Mouse (Mus musculus): ENCODE measurements around the gene Hgd.
A peak's percentile ranks its signal among the peaks of the same experiment; 100 is the strongest.

The Hgd gene

DNA sequence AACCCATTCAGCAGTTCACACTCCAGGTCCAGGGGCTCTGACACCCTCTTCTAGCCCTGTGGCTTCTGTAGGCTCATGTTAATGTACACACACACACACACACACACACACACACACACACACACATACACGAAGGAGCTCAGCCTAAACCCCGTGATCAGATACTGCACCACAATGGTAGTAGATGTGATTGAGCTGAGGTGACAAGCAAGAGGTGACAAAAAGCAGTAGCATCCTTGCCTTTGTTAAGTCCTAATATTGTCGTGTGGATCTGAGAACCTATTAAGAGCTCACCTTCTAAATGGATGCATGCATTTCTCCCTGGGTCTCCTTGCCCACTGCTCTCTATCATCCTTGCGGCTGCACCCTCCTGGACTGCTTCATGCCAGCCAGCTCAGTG is 698 bp downstream of the Hgd start:
- DNase-seq (ENCODE audit: low read depth, low spot score), result no peak

DNA sequence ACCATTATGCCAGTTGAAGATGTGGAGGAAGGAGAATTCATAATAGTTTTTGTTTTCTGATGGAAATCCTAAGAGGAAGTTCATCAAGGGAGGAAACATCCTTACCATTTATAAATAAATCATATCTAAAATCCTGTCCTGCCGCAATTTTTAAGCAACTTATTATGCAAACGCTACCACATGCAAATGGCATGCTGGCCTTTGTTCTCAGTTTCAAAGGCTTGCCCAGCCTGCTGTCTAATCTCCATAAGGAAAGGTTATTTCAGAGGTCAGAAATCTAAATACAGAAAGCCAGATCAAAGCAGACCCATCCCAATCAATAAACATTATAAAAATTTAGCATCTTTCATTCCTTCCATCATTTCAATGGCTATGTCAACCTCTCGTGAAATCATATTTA is 1.9 kb downstream of the Hgd start:
- no peak for DNase-seq (ENCODE audit: low read depth, low spot score)

DNA sequence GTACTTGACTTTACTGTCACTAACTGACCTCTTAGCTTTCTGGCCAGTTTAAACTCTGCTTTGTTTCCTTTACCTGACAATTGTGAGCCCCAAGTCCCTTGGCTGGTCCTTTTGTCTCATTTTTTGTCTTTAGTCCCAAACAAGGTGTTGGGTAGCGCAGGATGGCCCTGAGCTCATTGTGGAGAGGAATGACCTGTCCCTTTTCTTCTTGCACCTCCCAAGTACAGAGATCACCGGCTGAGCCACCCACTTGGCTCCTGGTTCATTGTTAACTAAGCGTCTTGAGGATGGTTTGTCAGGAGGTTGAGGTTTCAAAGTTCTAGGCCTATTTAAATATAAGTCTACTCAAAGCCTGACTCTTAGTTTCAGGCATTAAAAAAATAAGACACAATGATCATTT is 3.4 kb downstream of the Hgd start:
- DNase-seq (ENCODE audit: low read depth, low spot score), result no peak

DNA sequence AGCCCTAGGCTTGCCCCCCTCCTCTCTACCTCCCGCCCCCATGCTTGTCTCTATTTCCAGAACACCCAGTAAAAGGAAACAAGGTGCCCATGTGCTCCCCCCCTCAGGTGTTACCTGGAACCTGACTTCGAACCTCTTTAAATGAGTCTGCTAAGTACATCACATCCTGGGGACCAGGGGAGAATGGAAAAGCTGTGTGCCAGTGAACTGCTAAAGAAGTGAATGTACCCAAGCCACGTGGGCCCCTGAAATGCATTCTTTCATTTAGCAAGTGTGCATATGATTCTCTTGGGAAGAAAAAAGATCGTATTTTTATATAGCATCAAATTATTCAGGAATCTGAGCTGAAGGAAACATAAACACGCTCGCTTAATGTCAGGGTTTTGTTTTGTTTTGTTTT is 3.8 kb downstream of the Hgd start:
- DNase-seq (ENCODE audit: low read depth, low spot score), result no peak

DNA sequence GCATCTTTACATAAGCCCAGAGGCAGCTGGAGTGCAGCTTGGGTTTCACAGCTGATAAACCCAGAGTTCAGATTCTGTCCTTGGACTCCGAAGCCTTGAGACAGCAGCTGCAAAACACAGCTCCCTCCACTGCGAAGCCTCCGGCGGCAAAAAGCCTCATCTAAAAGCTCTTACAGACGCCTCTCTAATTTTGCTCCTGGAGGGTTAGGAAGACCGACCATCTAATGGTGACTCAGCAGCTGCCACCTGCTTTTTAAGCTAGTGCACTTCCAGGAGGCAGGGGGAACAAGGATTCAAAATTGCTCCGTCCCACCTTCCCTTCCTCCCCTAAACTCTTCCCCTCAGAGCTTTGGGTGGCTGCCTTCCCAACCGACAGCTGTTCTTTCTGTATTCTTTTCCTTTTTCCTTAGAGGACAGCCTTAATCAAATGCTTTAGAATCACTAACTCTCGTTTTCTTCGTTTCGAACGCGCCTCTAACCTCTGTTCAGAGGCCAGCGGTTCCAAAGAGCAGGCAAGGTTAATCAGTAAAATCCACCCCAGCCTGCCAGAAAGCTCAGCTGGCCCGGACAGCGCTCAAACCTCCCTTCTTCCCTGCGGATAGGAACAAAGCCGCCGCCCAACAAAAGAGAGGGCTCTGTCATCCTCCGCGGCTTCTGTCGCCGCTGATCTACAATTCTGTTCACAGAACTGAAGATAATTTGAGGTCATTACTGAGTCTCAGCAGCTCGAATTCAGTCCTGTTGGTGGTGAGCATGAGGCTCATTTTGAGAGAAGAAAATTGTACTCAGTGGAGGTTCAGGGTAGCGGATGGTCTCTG is 4.5 kb downstream of the Hgd start:
- DNase-seq (ENCODE audit: low read depth, low spot score), result no peak

DNA sequence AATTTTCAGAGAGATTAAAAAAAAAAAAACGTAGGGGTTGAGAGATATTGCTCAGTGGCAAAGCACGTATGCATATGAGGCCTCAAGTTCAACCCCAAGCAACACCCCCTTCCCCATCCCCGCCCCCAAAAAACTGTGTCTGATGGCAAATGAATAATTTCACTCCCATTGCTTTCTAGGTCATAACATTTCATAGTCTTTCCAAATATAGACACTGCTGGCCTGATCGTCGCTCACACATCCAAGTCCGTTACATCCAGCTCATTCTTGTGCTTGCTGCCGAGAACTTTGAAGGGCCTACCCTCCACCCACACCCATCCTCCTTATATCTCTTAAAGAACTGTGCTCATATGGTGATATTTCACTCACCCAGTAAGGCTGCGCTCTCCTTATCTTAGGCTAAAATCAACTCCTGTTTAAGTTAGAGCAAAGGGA is 5.2 kb downstream of the Hgd start:
- DNase-seq (ENCODE audit: low read depth, low spot score), result no peak

DNA sequence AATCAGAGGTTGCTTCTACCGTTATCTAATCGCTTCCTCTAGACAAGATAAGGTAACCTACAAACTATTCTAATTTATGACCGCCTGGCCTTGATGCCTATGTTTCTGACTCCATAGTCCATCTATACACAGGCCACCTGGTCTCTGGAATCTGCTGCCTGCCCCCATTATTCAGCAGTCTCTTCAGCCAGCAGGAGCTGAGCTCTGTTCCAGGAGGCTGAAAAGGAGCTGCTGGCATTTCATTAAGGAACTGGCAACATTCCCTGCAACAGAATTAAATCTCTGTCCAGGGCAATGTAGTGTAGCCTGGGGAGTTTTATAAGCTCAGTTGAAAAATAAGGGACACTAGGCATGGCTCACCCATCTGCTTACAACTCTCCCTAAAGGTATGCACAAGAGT is 11.0 kb downstream of the Hgd start:
- no peak for DNase-seq (ENCODE audit: low read depth, low spot score)

DNA sequence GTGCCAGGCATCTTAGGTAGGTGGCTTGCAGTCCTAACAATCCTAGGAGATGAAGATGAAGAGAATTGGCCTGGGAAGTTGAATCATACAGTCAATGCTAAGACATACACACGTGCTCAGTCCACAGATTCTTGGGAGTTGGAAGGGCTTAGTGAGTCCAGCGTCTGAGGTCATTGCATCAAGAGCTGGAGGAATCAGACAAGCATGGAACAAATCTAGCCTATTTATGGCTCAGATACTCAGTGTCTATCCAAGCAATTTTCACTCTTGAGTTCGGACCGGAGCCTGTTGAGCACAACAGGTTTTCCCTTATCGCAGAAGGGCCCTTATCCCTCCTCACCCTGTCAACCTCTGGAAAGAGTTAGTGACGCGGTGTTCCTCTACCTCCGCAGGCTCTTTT is 11.6 kb downstream of the Hgd start:
- DNase-seq (ENCODE audit: low read depth, low spot score), result no peak

DNA sequence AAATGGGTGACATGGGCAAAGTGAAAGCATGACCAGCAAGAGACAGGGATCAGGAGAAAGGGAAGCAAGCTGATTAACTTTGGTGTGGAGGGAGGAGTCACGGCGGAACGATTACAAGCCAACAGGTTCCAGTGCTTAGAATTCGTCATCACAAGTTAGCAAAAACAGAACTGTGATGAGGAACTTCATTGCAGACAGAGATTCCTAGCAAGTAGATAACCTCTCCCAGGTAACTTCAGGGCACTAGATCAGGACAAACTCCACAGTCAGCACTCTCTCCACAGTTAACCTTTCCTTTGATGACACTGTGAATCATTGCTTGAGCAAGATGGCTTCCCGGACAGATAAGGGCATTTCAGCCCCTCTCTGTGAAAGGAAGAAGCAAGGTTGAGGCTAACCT is 17.5 kb downstream of the Hgd start:
- DNase-seq (ENCODE audit: low read depth, low spot score), result no peak

DNA sequence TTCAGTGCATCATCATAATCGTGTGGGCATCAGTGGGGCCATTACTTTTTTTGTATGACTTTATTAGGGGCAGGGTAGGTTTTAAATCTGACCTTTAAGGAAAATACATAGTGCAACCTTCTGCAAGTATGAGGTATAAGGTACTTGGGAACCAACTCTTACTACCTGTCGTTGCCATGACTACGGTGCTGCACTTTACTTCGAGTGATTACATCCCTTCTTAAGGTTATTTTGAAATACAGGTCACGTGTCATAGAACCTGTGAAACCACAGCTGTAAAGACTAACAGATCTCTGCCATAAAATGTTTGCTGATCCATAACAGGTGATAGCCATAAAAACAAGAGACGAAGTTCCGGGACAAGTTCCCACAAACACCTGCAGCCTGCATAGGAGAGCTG is 18.5 kb downstream of the Hgd start:
- no peak for DNase-seq (ENCODE audit: low read depth, low spot score)

DNA sequence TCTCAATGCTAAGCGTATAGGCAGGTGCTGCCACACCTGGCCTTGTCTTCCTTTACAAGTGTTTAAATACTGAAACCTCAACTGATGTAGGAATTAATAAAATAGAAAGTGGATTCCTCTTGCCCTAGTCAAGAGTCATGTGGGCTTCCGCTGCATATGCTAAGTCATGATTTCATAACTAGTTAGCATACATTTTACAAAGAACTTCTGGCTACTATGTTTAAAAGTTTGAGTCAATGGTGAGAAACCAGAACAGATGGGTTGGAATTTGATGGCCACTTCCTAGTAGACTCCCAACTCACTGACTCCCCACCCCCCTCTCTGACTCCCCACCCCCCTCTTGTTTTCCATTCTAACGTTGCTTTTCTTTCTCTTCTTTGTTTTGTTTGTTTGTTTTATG is 19.4 kb downstream of the Hgd start:
- DNase-seq (ENCODE audit: low read depth, low spot score), result no peak

DNA sequence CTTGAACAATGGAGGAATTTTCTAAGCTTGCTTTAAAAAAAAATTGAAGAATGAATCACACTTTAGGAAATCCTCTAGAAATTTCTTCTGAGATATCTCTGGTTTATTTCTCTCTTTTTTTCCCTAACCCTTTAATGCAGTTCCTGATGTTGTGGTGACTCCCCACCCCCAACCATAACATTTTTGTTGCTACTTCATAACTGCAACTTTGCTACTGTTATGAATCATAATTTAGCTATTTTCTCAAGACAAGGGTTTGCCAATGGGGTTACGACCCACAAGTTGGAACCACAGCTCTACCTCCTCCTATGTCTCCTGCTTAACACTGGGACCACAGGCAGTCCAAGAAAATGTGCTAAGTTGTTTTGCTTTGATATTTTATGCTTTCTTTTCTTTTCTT is 23.5 kb downstream of the Hgd start:
- DNase-seq (ENCODE audit: low read depth, low spot score), result peak; percentile 93

DNA sequence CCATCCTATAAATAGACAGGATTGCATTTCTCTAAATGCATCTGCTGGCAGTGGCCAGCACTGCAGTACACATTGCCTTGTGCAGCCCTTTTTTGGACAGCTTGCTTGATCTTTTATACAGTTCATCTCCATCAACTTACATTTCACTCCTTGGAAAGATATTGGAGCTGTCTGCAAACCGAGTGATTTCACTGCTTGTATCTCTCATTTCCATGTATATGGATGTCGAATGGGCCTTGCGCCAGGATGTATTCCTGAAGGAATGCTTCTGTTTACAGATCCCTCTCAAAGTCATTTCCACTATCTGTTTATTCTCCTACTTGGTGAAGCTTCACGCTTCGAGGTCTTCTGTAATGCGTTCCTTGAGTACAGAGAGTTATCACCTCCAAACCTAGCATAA is 24.3 kb downstream of the Hgd start:
- peak; percentile 37 for DNase-seq (ENCODE audit: low read depth, low spot score)

DNA sequence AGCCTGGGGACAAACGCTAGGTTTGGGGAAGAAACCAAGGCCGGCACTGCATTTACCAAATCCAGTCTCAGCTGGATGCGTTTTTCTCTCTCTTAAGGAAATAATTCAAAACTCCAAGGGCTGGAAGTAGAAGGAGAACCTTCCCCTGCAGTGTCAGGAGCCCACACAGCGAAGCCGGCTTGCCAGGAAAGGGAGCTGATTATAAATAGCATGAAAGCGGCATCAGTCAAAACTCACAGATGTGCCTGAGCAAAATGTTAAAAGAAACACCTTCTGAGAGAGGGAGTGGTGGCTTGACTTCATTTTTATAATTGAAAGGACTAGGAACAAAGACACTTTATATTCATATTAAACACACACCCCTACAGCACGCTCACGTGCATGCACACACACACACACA is 30.4 kb downstream of the Hgd start:
- no peak for DNase-seq (ENCODE audit: low read depth, low spot score)

DNA sequence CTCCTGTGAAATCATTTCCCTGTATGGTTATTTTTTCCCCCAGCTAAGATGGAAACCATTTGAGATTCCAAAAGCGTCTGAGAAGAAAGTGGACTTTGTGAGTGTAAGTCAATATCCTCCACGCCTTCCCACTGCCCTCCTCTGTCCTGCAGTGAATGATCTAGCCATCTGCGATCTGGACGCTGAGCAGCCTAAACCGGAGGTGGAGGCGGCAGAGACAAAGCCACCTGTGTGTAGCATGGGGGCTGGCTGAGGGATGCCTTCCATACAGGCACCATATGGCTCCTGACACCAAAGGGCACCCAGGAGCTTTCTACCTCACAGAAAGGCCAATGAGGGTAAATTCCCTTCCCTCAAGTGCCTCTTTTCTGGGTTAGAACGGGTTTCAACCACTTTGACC is 31.1 kb downstream of the Hgd start:
- no peak for DNase-seq (ENCODE audit: low read depth, low spot score)

DNA sequence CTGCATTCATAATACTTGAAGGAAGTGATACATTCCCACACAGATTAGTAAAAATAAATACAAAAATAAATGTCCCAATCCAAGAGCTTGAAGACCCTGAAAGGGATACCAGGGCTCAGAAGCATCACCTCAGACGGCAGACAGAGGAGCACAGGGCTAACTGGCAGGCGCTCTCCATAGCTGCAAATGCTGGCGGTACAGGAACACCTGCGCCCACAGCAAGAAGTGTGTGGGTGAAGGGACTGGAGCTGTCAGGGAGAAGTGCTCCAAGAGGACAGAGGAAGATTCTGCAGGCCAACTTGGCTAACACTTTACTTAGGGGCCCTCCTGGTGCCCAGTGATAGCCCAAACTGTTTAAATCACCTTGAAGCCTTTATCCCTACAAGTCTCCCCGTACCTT is 32.1 kb downstream of the Hgd start:
- DNase-seq (ENCODE audit: low read depth, low spot score), result no peak

DNA sequence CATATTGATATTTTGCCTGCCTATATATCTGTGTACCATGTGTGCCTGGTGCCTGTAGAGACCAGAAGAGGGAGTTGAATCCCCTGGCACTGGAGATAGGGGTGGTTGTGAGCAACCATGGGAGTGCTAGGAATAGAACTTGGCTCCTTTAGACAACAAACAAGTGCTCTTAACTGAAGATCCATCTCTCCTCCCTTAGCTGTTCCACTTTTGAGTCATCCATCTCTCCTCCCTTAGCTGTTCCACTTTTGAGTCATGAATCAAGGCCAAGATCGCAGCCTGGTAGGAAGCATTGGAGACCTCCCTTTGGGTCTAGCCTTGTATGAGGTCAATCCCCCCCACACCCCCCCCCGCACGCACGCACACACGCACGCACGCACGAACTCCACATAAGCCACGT is 34.6 kb downstream of the Hgd start:
- no peak for DNase-seq (ENCODE audit: low read depth, low spot score)

DNA sequence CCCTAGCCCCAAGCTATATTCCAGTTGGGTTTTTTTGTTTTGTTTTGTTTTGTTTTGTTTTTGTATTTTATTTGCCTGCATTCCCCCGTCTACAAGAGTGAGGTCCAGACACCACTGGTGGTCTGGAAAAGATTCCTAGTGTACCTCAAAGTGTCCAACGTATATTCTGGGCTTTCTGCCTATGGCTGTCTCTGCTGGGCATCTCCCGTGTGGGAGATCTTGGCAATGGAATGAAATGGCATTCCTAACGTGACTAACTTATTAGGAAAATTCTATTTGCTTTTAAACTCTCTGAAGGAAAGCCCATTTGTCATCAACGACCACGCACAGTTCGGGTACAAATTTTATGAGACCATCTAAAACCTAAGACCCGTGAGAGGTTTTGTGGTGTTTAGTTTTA is 35.5 kb downstream of the Hgd start:
- peak; percentile 64 for DNase-seq (ENCODE audit: low read depth, low spot score)

DNA sequence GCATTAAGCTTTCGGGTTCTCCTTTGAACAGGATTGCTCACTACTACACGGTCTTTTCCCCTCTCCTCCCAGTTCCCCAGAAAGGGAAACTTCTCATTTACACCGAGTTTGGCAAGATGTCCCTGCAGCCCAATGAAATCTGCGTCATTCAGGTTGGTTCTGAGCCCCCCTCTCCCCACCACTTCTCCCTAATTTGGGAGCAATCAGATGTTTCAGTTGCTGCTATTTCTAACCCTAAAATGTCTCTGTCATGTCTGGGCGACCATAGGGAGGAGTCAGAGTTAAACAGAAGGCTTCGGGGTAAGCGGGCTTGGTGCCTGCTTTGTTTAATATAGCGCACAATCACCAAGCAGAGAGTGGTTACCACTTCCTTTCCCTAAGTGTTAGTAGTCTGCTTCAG is 36.2 kb downstream of the Hgd start:
- no peak for DNase-seq (ENCODE audit: low read depth, low spot score)

DNA sequence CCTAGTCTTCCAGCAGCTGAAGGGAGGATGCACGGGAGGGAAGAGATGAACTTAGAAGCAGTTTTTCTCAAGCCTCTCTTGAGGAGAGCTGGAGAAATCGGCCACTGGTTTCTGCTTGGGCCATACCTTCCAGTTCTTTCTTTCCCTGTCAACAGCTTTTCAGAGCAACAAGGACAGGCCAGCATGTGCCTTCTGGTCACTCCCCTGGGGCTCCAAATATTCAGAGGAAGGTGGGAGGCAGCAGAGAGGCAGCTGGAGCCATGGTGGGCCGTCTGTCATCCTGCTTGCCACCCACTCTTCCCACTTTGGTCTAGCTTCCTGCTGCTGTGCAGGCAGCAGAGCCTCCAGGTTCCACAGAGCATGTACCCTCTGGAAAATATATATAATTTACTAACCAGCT is 37.7 kb downstream of the Hgd start:
- no peak for DNase-seq (ENCODE audit: low read depth, low spot score)

DNA sequence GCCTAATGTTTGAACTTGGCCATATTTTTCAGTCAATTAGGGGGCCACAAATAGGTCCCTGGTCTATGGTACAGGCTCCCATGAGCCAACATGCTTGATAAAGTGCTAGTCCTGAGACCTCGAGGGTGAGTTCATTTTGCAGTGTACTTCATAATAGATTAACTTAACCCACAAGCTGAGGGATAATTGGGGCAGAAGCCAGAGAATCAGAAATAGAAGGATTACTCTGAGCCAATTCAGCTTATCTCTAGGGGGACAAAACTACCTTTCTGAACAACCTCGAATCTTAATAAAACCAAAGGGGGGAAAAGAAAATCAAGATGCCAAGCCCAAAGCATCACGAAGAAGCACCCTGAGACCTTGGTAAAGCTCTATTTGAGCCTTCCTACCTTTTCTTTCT is 42.5 kb downstream of the Hgd start:
- no peak for DNase-seq (ENCODE audit: low read depth, low spot score)

DNA sequence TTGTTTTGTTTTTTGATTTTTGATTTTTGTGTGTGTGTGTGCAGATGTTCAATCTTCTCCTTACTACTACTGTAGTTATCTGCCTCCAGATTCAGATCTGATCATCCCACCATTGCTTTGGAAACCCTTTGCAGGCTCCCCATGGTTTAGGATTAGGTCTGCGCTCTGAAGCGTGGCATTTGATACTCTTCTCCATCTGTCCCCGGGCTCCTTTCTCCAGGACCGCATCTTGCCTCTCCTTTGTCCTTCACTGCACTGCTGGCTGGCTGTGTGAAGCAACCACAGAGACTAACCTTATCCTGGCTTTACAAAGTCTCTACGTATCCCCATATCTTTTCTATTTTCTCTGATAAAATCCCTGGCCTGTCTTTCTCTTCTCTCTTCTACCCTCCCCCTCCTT is 43.0 kb downstream of the Hgd start:
- DNase-seq (ENCODE audit: low read depth, low spot score), result no peak

DNA sequence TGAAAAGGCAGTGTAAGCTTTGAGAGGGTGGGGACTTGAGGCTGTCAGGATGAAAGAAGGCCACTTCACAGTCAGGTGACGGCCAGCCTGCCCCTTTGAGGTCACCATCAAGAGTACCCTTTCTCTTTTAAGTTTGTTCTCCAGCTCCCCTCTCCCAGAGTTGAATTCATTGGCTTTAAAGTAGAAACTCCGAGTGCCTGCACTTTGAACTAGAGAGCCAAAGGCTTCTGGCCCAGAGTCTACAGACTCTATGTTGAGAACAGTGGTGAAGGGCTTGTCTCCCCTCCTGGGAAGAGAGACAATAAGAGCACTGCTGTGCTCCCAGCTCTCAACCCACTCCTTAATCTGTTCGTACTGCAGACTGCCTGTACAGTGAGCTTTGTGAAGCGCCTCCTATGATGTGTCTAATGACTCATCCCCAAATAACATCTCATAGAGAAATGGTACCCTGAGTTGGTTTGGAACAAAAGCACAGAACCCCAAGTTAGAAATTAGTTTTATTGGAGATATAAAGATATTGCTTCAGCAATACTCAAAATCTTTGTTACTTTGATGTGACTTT is 46.5 kb downstream of the Hgd start:
- no peak for DNase-seq (ENCODE audit: low read depth, low spot score)

DNA sequence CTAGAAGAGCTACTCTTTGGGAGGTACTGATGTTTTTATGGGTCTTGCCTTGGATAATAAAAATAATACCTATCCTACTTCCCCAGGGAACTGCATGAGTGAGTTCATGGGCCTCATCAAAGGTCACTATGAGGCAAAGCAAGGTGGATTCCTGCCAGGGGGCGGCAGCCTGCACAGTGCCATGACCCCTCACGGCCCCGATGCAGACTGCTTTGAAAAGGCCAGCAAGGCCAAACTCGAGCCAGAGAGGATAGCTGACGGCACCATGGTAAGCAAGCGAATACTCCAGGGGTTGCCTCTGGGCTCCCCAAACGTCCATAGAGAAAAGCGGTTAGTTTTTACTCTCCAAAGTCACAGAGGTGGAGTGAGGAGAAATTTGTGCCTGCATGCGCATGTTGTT is 48.4 kb downstream of the Hgd start:
- DNase-seq (ENCODE audit: low read depth, low spot score), result no peak

All from 3T3-L1 (cell line).